Mouse (Mus musculus) heart, postnatal 14 days (tissue): ENCODE results near the gene Prkar1a. TPM values are rescaled to one million over a fixed set of nuclear protein-coding genes. Genes with fewer than 3 reads are reported as not detected.

Source experiments
- DNase-seq, 2 experiments: peaks; one replicate each; pipeline ENCODE4 v3.0.0; 2021 to 2022
- intact Hi-C: fragments of 180-260 bp; cut with DNase I; formaldehyde crosslinking; loops from one replicate; pipeline ENCODE4 v1.15.1; 2025
- total RNA-seq, 2 experiments: library from RNA; stranded (reverse); gene quantifications; 2 replicates each; pipeline ENCODE4 v1.2.3; 2021

Prkar1a gene
- total RNA-seq, 2 experiments from 2014 or later, result 365 to 412 TPM

GRCm38 (mm10) chr11:109671136-109672020 lies 22.2 kb downstream of the Prkar1a start:
- no peak for DNase-seq
- intact Hi-C loops, result loop anchor here (2.0 to 10.0 kb wide), 2 partner anchors 49 to 603 kb away; no protein-coding TSS in a partner anchor

DNA sequence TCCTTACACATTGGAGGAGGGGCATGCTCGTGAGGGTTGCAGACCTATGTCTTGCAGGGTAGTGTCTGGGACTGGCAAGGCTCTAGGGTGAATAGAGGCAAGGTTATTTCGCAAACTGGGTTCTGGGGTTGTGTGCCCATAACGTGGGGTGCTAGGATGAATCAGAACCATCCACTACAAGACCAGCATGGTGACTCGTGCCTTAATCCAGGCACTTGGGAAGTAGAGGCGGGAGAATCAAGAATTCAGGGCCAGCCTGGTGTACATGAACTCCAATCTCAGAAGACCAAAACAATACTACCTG lies 22.8 kb downstream of the Prkar1a start:
- intact Hi-C loops, result loop anchor here (10.0 kb wide), 1 partner anchor 603 kb away; no protein-coding TSS in a partner anchor
- DNase-seq, result no peak

DNA sequence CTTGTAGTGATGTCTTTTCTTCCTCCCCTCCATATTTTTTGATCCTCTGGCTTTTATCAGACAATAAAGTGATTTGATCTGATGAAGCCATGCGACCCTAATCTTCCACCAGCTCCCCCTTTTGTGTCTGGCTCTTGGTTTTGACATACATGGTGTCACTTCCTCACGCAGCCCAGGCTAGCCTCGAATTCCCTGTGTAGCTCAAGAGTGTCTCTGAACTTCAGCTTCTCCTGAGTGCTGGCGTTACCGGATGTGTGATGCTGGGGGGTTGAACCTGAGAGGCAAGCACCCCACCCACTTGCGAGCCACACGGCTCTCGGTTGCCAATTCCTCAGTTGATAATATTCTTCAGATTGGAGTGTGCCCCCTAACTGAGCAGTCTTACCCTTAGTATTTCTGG lies 23.2 kb downstream of the Prkar1a start:
- intact Hi-C loops, result loop anchor here (10.0 kb wide), 1 partner anchor 602 kb away; no protein-coding TSS in a partner anchor
- DNase-seq, result no peak

GRCm38 (mm10) chr11:109672881-109673739 lies 23.9 kb downstream of the Prkar1a start:
- intact Hi-C loops, result loop anchor here (10.0 kb wide), 1 partner anchor 602 kb away; no protein-coding TSS in a partner anchor
- DNase-seq, result peak; percentile 53 to 57

GRCm38 (mm10) chr11:109673741-109674140 lies 24.5 kb downstream of the Prkar1a start:
- DNase-seq, result no peak

GRCm38 (mm10) chr11:109674542-109674941 lies 25.3 kb downstream of the Prkar1a start:
- no peak for DNase-seq
- intact Hi-C loops, result loop anchor here (10.0 kb wide), 1 partner anchor 600 kb away; no protein-coding TSS in a partner anchor

More at GRCm38 (mm10) chr11:109673741-109674140, 24.5 kb downstream of the Prkar1a start:
- intact Hi-C loops, result loop anchor here (10.0 kb wide), 1 partner anchor 601 kb away; no protein-coding TSS in a partner anchor

DNA sequence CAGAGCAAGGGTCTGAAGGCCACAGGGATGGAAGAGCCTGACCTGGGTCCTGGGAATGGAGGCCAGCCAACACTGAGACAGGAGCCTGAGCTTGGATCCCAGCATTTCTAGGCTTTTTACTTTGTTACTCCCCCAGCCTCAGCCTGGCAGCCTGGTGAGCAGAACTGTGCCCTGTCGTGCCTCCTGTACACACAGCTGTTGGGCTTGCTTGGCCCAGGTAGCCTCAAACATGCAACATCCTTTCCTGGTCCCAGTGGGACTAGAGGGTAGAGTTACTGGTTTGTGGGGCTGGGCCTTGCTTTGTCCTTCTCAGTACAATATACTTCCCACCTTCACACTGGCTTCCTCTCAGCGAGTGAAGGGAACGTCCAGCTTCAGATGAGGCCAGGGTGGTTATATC lies 26.0 kb downstream of the Prkar1a start:
- intact Hi-C loops, result loop anchor here (10.0 kb wide), 1 partner anchor 600 kb away; no protein-coding TSS in a partner anchor
- DNase-seq, result no peak

- intact Hi-C loops, result loop anchor here (10.0 kb wide), 1 partner anchor 599 kb away; no protein-coding TSS in a partner anchor
- no peak for DNase-seq
Observed at GRCm38 (mm10) chr11:109675771-109676170, 26.6 kb downstream of the Prkar1a start.

DNA sequence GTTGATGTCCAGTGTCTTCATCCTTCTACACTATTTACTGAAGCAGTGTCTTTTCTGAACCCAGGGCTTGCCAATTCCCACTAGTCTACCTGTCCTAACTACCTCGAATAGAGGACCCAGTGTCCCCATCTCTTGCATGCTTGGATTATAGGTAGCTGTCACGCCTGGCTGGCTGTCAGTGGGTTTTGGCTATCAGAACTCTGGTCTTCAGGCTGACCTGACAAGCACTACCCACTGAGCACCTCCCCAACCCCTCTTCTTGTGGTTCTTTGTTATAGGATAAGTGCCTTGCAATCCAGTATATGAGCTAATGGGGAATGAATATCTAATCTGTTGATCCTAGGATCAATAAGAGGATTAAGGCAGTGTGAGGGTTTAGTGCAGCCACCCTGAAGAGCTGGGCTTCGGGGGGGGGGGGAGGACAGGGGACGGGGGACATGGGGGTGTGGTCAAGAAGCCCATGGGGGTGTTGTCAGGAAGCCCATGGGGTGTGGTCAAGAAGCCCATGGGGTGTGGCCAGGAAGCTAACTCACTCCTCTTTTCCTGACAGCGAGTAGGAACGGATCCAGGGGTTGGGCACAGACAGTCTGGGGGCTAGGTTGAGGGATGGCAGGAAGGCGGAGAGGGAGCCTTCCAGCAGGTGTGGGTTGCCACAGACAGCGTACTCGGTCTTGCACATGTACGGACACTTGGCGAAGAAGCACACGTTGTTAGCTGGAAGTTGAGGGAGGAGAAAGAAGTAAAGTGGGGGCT lies 27.6 kb downstream of the Prkar1a start:
- DNase-seq, result no peak
- intact Hi-C loops, result loop anchor here (10.0 kb wide), 1 partner anchor 598 kb away; no protein-coding TSS in a partner anchor

DNA sequence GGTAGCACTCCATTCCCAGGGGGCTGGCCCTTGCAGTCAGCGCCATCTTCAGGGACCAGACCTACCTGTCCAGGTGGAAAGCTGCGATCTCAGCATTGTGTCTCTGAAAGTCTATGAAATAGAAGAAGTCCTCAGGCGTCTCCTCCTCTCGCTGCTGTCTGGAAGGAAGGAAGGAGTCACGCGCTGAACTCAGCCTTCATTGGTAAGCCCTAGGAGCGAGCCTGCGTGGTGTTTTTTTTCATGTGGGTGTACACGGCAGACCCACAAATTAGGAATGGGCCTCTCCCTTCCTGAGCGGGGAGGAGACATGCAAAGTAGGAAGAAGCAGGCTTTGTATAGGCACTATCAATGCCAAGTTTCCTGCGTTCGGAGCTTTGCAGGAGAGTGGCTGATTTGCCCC lies 29.1 kb downstream of the Prkar1a start:
- no peak for DNase-seq
- intact Hi-C loops, result loop anchor here (10.0 kb wide), 1 partner anchor 597 kb away; no protein-coding TSS in a partner anchor

- intact Hi-C loops, result no loop called here
- DNase-seq, result peak; percentile 44 to 48
Observed at GRCm38 (mm10) chr11:109680934-109681333, 31.7 kb downstream of the Prkar1a start.

DNA sequence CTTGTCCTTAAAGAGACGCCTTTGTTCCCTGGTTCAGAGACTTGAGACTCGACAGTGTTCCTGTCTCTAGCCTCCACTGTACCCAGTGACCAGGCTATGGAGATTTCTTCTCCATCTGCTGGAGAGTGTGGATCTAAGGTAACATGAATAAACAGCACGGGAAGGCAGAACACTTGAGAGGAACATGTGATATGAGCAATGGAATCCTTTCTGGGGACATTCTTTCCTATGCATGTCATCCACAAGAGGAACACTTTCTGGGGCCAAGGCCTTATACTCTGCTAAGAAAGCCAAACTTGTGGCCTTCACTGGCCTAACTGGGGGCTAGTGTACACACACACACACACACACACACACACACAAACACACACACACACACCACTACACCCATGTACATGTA lies 32.4 kb downstream of the Prkar1a start:
- intact Hi-C loops, result no loop called here
- no peak for DNase-seq

DNA sequence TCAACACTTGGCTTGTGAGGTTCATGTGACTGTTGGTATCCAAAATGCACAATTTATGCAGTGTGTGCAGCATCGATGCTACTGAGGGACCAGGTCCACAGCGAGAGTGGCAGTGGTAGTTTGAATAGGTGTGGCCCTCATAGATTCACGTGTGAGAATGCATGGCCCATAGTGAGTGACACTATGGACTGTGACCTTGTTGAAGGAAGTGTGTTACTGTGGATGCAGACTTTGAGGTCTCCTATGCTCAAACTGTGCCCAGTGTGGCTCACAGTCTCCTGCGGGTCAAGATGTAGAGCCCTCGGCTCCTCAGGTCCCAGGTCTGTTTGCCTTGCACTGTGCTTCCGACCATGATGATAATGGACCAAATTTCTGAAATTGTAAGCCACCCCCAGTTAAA lies 33.0 kb downstream of the Prkar1a start:
- no peak for DNase-seq
- intact Hi-C loops, result no loop called here

DNA sequence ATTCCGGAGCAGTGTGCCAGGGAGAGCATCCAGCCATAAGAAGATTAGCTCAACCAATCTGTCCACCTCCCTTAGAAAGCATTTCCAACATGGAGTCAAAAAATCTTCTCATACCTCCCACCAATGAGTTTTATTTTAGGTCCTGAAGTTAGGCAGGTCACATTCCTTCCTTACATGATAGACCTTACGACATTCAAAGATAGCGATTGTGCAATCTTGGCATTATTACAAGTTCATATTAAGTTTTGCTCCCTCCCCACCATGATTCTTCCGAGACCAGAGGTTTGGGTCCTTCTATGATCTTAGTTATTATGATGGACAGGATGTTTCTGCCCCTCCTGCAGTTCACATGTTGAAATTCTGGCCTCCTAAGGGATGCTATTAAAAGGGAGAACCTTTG lies 40.3 kb downstream of the Prkar1a start:
- DNase-seq, result no peak
- intact Hi-C loops, result no loop called here

DNA sequence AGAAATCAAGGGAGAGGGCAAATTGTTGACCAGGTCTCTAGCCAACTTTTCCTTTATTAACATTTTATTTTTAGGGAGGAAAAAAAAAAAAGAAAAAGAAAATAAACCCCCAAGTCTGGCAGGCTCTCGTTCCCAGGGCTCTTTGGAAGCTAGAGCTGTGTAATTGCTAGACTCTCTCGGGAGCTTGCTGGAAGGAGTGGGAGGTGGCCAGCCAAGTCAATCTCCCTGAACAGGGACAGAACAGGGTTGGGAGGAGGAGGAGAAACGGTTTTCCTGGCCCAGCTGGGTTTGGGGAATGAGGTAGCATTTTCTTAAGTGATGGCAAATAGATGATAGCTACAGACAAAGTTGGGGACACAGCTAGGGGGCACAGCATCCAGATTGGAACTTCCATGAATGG lies 43.5 kb downstream of the Prkar1a start:
- peak; percentile 53 to 58 for DNase-seq
- intact Hi-C loops, result no loop called here

DNA sequence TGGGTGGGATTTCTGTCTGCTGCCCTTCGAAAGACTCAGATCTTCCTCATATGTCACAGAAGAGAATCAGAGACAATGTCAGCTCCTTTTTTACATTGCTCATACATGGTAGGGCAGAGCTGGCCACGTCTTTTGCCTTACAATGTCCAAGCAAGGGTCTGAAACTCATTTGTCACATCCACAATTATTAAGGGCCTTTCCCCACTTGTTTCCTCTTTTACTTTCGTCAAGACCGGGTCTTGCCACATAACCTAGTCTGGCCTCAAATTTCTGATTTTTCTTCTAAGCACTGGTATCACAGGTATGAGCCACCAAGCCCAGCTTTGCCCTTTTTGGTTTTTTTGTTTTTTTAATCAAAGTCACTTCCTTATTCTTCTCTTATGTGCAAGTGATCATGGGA lies 47.3 kb downstream of the Prkar1a start:
- no peak for DNase-seq
- intact Hi-C loops, result no loop called here

DNA sequence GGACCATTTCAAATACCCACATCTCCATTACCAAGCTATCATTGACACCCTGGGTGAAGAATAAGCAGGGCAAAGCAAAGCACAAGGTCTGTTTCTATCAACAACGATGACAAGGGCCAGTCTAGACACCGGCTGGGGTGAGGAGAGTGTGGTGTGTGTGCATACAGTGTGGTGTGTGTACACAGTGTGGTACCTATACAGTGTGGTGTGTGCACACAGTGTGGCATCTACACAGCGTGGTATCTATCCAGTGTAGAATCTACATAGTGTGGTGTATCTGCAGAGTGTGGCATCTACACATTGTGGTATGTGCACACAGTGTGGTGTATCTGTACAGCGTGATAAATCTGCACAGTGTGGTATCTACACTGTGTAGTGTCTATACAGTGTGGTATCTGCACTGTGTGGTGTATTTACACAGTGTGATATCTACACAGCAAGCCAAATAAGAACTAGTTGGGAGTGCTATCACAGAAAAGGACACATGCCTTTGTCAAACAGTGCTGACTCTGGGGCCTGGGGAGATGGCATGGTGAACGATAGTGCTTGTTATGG lies 48.0 kb downstream of the Prkar1a start:
- no peak for DNase-seq

DNA sequence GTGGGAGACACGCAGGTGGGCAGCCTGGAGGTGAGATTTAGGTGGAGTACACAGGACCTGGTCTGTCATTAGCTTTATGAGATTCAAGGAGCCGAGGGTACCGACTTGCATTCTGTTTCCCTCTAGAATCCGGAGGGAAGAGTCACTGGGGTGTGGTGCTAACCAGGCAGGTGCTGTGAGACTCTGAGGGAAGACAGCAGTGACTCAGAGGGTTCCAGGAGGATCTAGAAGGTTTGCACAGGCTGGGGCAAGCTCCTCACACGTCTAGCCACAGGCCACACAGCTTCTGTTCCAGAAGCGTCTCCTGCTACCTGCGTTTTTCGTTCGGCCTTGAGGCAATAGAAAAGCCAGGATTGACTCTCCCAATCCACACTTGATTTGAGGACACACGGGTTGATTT lies 49.5 kb downstream of the Prkar1a start:
- DNase-seq, result no peak
- intact Hi-C loops, result no loop called here

More for the DNA sequence above, 48.0 kb downstream of the Prkar1a start:
- intact Hi-C loops, result no loop called here

DNA sequence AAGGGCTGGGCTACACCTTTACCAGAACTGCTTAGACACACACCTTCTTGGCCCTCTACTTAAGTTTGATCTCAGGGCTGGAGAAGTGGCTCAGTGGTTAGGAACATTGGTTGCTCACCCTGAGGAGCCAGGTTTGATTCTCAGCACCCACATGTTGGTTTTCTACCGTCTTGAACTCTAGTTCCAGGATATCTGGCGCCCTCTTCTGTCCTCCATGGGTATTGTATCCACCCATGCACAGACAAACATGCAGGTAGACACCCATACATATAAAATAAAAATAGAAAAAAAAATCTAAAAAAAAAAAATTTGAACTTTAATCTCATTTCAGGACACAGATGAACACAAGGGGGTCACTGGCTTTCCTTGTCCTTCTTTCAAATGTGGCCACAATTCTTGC lies 50.6 kb downstream of the Prkar1a start:
- intact Hi-C loops, result no loop called here
- no peak for DNase-seq

GRCm38 (mm10) chr11:109700761-109701160 lies 51.6 kb downstream of the Prkar1a start:
- intact Hi-C loops, result no loop called here
- DNase-seq, result peak in 1 of 2 experiments; percentile 47
